Mouse (Mus musculus) T-helper 17 cell (primary cell): Measurements from ENCODE around the gene Mrpl4.
"Not testable (repeated sequence)": the region's sequence is repeated elsewhere in the genome, so short reads cannot be mapped to it uniquely, and the experiment has no call there.

Source experiments
- in situ Hi-C, 2 experiments: fragments of 300-600 bp; cut with MboI, MseI; formaldehyde crosslinking; loops; 1 replicate in 1 of 2; 2 replicates in 1 of 2; pipeline ENCODE4 v1.15.1; 2025; ENCODE audit warnings: high pct_unique_total_duplicates in 2 of 2

Mrpl4 gene

DNA sequence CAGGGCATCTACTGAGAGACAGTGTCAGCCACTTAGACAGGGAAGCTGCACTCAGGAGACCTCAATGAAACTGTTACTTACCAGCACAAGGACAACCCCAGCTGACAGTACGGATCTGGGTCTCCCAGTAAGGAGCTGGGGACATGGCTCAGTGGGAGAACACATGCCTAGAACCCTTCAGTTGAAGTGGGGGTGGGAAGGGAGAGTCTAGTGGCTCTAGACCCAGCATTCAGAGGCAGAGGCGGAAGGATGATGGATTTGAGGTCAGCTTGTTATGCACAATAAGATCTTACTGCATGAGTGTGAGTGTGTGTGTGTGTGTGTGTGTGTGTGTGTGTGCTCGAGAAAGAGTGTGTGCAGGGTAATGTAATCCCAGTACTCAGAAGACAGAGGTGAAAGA, 20.4 kb upstream of the Mrpl4 start:
- in situ Hi-C loops, result no loop called here

DNA sequence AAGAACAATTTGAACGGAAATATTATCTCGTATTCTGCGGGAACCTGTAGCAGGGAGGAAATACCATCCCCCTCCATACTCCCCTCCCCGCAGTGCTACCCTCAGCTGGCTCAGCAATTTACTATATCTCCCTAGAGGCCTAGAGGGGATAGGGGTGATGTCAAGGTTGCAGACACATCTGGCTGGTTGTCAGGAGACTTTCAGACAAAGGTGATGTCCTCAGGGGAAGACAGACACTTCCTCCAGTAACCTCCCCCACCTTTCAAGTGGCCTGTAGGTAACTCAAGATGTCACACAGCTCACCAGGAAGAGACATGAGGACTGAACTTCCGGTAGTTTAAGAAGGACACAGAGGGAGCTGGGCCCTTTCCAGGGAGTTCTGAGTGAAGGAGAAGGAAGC, 19.4 kb upstream of the Mrpl4 start:
- in situ Hi-C loops, result no loop called here

GRCm38 (mm10) chr9:20986952-20987686, 15.4 kb upstream of the Mrpl4 start:
- in situ Hi-C loops, result loop anchor here in 1 of 2 experiments (5.0 kb wide), 1 partner anchor 55 kb away; no protein-coding TSS in a partner anchor

DNA sequence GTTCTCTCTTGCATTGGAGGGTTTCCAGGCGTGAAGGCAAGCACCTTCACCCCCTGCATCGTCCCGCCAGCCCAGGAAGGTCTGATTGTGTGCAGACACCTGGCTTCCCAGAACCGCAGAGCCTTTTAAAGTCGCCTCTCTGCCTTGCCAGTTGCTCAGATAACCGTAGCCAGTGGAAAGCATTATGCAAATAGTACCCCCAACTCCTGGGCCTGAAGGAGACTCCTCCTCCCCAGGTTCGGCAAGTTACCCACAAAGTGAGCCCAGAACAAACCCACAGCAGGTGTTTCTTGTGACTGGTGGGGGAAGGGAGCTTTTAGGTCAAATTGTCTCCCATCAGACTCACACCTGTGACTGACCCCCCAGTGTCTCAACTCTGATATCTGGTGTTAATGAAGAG, 14.6 kb upstream of the Mrpl4 start:
- in situ Hi-C loops, result loop anchor here in 1 of 2 experiments (5.0 kb wide), 1 partner anchor 56 kb away; no protein-coding TSS in a partner anchor

DNA sequence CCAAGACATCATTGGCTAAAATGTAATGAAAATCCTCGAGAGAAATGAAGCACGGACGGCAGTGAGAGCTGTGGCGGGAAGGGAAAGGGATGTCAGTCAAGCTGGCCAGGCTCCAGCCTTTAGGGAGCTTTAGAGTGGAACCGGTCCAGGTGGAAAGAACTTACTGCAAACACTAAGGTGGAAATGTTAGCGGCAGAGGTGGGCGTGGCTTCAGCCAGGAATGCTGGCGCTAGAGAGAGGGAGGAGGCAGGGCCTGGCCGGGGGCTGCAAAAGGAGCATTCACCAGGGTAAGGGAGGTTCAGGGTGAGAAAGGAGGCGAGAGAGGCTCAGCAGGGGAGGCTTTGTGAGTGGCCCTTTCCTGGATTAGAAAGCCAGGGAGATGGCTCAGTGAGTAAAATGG, 11.7 kb upstream of the Mrpl4 start:
- in situ Hi-C loops, result no loop called here

DNA sequence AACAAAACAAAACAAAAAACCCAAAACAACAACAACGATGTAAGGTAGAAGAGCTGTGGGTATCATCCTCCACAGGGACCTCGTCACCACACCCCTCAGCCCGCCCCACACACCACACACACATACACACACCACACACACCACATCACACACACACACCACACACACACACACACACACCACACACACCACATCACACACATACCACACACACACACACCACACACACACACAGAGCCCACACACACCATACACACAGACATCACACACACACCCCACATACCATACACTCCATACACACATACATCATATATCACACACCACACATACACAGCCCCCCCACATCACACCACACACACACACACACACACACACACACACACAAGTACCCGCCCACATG, 11.0 kb upstream of the Mrpl4 start:
- in situ Hi-C loops, result no loop called here

DNA sequence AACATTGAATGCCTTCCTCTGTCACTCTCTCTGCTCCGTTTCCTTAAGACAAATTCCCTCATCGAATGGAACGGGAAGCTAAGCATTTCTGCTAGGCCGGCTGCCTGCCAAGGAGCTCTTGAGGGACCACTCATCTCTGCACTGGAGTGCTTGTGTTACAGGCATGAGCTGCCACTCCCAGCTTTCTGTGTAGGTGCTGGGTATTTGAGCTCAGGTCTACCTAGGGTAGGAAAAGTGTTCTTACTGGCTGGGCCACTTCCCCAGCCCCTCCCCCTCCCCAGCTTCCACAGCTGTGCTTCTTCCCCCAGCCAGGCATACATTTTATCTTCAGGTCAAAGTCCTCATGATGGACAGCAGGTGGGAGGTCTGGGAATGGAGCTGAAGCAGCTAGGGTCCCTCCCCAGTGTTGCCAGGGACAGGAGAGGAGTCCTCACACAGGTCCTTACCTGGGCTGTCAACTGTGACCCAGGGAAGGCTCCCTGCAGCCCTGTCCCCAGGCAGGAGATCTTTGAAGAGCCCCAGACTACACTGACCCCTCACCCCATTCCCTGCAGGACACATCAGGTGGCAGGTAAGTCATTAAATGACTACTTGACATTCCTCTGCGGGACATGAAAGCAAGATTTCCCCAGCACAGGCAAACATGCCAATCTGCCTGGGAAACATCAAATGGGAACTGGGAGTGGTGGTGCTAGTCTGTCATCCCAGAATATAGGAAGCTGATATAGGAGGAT, 9.2 kb upstream of the Mrpl4 start:
- in situ Hi-C loops, result no loop called here

DNA sequence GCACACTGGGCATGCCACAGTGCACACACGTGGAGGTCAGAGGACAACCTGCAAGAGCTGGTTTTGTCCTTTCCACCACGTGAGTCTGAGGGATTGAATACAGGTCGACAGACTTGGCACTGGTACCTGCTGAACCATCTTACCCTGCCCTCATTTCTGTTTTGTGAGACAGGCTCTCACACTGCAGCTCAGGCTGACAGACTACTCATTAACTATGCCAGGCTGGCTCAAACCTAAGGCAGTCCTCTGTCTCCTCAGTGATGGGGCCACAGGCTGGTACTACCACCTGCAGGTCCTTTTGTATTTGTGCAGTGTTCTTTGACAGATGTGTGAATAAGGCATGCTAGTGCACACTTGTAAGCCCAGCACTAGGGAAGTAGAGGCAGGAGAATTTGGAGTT, 7.5 kb upstream of the Mrpl4 start:
- in situ Hi-C loops, result loop anchor here in 1 of 2 experiments (5.0 kb wide), 1 partner anchor 53 kb away; no protein-coding TSS in a partner anchor

DNA sequence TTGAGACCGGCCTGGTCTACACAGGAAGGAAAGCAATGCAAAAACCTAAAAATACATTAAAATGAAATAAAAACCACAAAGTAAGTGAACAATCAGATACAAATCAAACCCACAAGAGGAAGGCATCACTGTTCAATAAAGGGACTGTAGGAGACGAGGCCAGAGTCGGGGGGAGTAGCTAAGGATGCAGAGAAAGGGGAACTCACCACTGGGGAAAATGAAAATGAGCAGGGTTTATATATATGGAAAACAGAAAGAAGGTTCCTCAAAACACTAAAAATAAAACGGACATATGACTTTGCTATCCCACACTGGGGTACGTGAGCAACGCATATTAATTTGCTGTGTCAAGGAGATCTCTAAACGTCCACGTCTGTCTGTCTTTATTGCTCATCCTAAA, 5.5 kb upstream of the Mrpl4 start:
- in situ Hi-C loops, result loop anchor here in 1 of 2 experiments (5.0 kb wide), 1 partner anchor 55 kb away; no protein-coding TSS in a partner anchor

GRCm38 (mm10) chr9:20998337-20998736, 4.2 kb upstream of the Mrpl4 start:
- in situ Hi-C loops, result loop anchor here in 1 of 2 experiments (5.0 kb wide), 1 partner anchor 56 kb away; no protein-coding TSS in a partner anchor

DNA sequence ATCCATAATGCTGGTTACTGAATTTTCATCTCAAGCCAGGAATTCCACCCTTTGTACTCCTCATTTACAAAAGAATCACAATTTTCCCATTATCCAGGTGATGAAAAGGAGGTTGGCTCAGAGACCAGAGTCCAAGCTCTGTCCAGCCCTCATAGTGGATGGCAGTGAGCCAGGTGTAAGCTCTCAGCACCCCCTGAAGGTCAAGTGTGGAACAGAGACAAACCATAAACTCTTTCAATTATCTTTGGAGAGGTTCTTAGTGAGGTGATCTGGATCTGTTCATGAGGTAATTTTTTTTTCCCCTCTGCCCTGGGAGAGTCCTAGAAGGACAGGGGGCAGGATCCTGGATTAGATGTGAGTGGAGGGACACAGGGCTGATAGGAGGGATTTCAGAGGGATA, 1.7 kb upstream of the Mrpl4 start:
- in situ Hi-C loops, result loop anchor here in 1 of 2 experiments (5.0 kb wide), 1 partner anchor 104 kb away; the partner anchor contains the start of gene Eif3g

DNA sequence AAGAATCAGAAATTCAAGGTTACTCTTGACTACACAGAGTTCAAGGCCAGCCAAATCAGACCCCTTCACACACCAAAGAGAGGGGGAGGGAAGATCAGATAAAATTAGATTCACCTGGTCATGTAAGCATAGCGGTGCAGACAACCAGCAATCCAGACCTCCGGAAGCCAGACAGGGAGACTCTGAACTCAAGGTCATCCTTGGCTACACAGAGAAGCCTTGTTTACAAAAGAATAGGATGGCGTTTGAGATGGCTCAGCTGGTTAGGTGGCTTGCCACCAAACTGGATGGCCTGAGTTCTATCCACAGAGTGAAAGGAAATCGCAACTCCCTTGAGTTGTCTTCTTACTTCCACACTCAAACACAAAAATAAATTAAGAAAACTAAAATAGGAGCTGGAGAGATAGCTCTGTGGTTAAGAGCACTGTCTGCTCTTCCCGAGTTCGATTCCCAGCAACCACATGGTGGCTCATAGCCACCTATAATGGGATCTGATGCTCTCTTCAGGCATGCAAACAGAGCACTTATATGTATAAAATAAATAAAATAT, 812 bp upstream of the Mrpl4 start:
- in situ Hi-C loops, result loop anchor here in 1 of 2 experiments (5.0 kb wide), 1 partner anchor 104 kb away; the partner anchor contains the start of gene Eif3g

GRCm38 (mm10) chr9:21002270-21002626, 290 bp upstream of the Mrpl4 start:
- in situ Hi-C loops, result loop anchor here in 1 of 2 experiments (5.0 kb wide), 1 partner anchor 105 kb away; the partner anchor contains the start of gene Eif3g

DNA sequence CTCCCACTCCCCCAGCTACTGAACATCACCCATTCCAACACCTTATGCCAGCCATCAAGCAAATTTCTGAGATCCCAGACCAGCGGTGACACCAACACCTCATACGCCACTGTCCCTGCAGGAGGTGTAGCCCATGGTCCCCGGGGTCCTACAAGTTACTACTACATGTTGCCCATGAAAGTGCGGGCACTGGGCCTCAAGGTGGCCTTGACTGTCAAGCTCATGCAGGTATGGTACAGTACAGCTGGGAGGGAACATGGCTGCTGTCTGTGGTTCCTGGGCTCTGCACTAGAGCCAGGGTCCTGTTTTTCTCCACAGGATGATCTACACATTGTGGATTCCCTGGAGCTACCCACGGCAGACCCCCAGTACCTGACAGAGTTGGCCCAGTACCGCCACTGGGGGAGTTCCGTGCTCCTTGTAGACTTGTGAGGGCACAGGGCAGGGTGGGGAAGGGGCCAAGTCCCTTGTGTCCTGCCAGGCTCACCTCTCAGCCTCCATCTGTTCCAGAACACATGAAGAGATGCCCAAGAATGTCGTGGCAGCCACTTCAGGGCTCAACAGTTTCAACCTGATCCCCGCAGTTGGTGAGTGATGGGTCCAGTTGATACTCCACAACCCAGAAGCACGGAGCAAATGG, 4.9 kb downstream of the Mrpl4 start:
- in situ Hi-C loops, result no loop called here

GRCm38 (mm10) chr9:21008007-21008406, 5.5 kb downstream of the Mrpl4 start:
- in situ Hi-C loops, result no loop called here

- in situ Hi-C loops, result no loop called here
These were observed 7.8 kb downstream of the Mrpl4 start for GRCm38 (mm10) chr9:21010362-21010761.

DNA sequence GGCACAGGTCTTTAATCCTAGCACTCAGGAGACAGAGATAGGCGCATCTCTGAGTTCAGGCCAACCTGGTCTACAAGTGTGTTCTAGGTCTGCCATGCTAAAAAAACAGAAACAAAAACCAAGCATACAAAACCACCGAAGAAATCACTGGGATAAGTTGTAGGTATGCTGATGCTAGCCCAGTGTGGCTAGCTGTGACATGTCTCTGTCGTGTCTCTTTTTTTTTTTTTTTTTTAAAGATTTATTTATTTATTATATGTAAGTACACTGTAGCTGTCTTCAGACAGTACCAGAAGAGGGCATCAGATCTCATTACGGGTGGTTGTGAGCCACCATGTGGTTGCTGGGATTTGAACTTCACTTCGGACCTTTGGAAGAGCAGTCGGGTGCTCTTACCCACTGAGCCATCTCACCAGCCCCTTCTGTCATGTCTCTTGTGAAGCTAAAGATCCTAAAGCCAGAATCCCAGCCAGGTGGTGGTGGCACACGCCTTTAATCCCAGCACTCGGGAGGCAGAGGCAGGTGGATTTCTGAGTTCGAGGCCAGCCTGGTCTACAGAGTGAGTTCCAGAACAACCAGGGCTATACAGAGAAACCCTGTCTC, 8.5 kb downstream of the Mrpl4 start:
- in situ Hi-C loops, result not testable (repeated sequence)

DNA sequence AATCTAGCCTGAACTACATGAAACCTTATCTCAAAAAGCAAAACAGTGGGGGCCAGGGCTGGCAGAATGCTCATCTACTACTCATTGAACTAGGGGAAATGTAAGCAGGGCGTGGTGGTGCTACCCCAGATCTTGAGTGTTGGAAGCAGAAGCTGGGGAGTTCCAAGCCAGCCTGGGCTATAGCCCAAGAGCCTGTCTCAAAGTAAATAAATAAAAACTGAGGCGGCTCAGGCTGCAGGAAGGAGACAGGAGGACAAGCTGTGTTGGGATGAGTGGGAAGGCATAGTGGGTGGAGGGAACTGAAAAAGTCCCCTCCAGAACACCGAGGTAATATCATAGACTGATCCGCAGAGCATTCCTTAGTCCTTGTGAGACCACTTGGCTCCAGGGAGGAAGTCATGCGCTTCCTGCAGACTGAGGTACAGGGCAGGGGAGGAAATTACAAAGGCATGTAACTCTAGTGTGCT, 9.3 kb downstream of the Mrpl4 start:
- in situ Hi-C loops, result no loop called here

- in situ Hi-C loops, result no loop called here
These were observed 9.8 kb downstream of the Mrpl4 start for GRCm38 (mm10) chr9:21012368-21012767.

DNA sequence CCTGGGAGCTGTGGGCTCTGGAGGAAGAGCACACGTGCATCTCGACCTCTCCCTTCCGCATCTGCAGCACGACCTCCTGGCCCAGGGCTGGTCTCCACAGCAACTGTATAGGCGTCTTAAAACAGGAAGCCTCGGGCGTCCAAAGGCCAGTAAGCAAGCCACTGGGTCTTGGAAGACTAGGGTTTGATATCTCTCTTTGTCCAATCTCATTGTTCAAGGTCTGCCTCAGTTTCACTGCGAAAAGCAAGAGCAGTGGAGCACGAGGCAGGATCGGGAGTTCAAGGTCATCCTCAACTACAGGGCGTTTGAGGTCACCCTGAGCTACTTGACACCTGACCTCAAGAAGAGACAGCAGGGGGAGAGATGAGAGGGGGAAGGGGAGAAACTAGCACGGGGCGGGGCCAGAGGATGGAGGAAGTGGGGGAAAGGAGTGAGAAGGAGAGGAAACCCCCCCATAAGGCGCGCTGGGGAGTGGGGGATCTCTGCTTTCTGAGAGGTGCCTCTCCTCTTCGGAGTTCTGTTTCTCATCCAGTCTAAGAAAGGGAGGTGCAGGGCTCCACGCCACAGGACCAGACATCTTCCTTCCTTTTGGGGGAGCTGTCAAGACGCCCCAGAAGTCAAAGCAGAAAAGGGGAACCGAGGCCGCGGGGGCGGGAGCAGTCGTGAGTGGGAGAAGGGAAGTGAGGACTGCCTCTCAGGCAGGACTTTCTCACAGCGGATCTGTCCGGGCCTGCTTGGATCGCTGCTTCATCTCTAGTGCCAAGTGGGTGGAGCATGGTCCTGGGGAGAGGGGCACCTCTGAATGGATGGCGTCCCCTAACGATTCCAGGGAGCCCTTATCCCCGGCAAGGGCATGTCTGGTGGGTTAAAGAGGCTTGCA, 12.4 kb downstream of the Mrpl4 start:
- in situ Hi-C loops, result no loop called here
